ENCODE assay signal across 9 mouse cellular contexts in the genomic region with DNA sequence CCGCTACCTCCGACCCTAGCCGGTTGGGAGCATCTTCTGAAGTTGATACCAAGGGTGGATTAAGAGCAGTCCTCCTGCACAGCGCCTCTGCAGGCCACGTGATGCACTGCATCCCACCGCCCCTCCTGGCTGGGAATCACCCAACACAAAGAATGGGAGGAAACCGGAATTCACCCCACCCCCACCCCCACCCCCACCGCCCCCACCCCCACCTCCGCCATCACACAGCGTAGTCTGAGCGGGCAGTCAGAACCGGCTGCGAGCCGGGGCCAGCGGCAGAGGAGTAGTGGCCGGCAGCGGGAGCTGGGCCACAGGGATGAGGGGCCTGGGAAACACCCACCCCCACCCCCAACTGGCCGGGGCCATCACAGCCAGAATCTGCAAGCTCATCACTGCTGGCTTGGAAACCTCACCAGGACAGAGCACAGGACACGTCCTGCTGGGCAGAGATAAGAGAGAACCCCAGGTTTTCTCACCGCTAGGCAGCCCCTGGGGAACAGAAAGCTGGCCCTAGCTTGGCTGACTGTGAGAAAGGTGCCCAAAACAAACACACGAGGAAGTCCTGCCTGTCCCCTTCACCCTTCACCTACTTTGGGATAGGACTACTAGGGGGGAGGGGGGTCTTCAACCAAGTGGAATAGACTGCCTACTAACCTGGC.
DNase-seq lines count a peak whose midpoint lies in the region; ATAC-seq and TF ChIP-seq lines count a peak whose summit lies in the region.
"Had no signal": no experiment of that assay in that cellular context is flagged by ENCODE, and none has a peak within 500 bp of the region (broad histone marks: within the 10 kb centered on the region; RNA-seq: fewer than 3 reads in every experiment).

No protein-coding gene starts in this region.

- TF ChIP-seq POLR2A in liver, adult 2 months (IDR thresholded peaks at IDR 0.05; ENCODE audit: extremely low read depth, insufficient read depth, low read length), result no peak
- TF ChIP-seq POLR2A in testis, adult 2 months (IDR thresholded peaks at IDR 0.05; ENCODE audit: control insufficient read depth, low read depth, low read length), result no peak

- H3K27me3 ChIP-seq in intestine, embryonic 16.5 days (replicated peaks; ENCODE audit: control insufficient read depth, insufficient read depth, low read length), result 0 out of 2 replicates have a peak, but pooled peaks cover 7% of the 10 kb centered on the region
- no peaks in the 10 kb centered on the region for H3K27me3 ChIP-seq in liver, adult 2 months (ENCODE audit: control insufficient read depth, insufficient read depth, low read length)
- H3K27me3 ChIP-seq in testis, adult 2 months (ENCODE audit: control insufficient read depth, insufficient read depth, low read length), result no peaks in the 10 kb centered on the region
- H3K27me3 ChIP-seq: Patski had no signal

- no peaks in the 10 kb centered on the region for H3K36me3 ChIP-seq in intestine, embryonic 16.5 days (ENCODE audit: control insufficient read depth, insufficient read depth, low read length)
- no peaks in the 10 kb centered on the region for H3K36me3 ChIP-seq in liver, adult 2 months (ENCODE audit: control insufficient read depth, insufficient read depth, low read length)
- no peaks in the 10 kb centered on the region for H3K36me3 ChIP-seq in testis, adult 2 months (ENCODE audit: control insufficient read depth, insufficient read depth, low read length)

- H3K4me1 ChIP-seq in intestine, embryonic 16.5 days (ENCODE audit: control insufficient read depth, insufficient read depth, low read length), result peaks cover 12% of the 10 kb centered on the region
- H3K4me1 ChIP-seq in liver, adult 2 months (ENCODE audit: control insufficient read depth, insufficient read depth, low read length), result peaks cover 5% of the 10 kb centered on the region; the same call in 1 of the 2 replicates
- H3K4me1 ChIP-seq in testis, adult 2 months (ENCODE audit: control insufficient read depth, insufficient read depth, low read length), result peaks cover 8% of the 10 kb centered on the region

- peak; percentile 33 for ATAC-seq in granulocyte monocyte progenitor cell, adult 5-6 weeks (replicated peaks; ENCODE audit: poor library complexity, severe bottlenecking)
- ATAC-seq in intestine, embryonic 16.5 days, result peak; percentile 41; the same call in 1 of the 2 replicates
- ATAC-seq: Patski had no signal

- no peak overlapping the region for H3K4me3 ChIP-seq in layer of hippocampus, adult 2 months
- H3K4me3 ChIP-seq in intestine, embryonic 16.5 days (ENCODE audit: low read length), result peak overlapping the region; percentile 28; the same call in 1 of the 2 replicates
- H3K4me3 ChIP-seq in liver, adult 2 months (ENCODE audit: insufficient read depth, low read depth, low read length), result no peak overlapping the region; the same call in 1 of the 2 replicates
- H3K4me3 ChIP-seq in testis, adult 2 months (ENCODE audit: control insufficient read depth, low read depth, low read length), result 0 out of 2 replicates have a peak overlapping the region, but pooled peaks have one; percentile 10

- DNase-seq in layer of hippocampus, adult 2 months (ENCODE audit: low spot score in 2 of 2), result peak in 1 of 2 experiments; percentile 67
- no peak for DNase-seq in layer of hippocampus, adult 8-10 months (ENCODE audit: low spot score in 2 of 2)
- DNase-seq in embryo, embryonic 11 days, result peak; percentile 87
- no peak for DNase-seq in liver, adult 2 months (ENCODE audit: extremely low read depth, low read depth, low spot score)
- DNase-seq in naive thymus-derived CD4-positive, alpha-beta T cell, adult 2 months (ENCODE audit: low read depth), result peak; percentile 15

- WGBS in intestine, embryonic 16.5 days, result 4% methylated on average over 15 of the region's 21 CpGs
- 4% methylated on average over 21 of the region's 21 CpGs for WGBS in liver, adult 2 months

- peak overlapping the region; percentile 42; the same call in 1 of the 2 replicates for H3K9ac ChIP-seq in intestine, embryonic 16.5 days (ENCODE audit: low read depth, low read length)
- H3K9ac ChIP-seq in liver, adult 2 months (ENCODE audit: low read depth, low read length), result no peak overlapping the region

- H3K27ac ChIP-seq in layer of hippocampus, adult 2 months, result no peak overlapping the region
- no peak overlapping the region for H3K27ac ChIP-seq in intestine, embryonic 16.5 days (ENCODE audit: low read length)
- H3K27ac ChIP-seq in liver, adult 2 months (replicated peaks; ENCODE audit: insufficient read depth, low read depth, low read length), result no peak overlapping the region
- H3K27ac ChIP-seq in testis, adult 2 months (ENCODE audit: control insufficient read depth, insufficient read depth, low read depth, low read length), result no peak overlapping the region

- no peaks in the 10 kb centered on the region for H3K79me2 ChIP-seq in liver, adult 2 months (ENCODE audit: control insufficient read depth, insufficient read depth, low read length)

- H3K4me2 ChIP-seq in intestine, embryonic 16.5 days (ENCODE audit: low read depth, low read length), result peak overlapping the region; percentile 45

- peak; percentile 79 for TF ChIP-seq CTCF in layer of hippocampus, adult 2 months (conservative IDR thresholded peaks at IDR 0.05)
- TF ChIP-seq CTCF in liver, adult 2 months (IDR thresholded peaks at IDR 0.05; ENCODE audit: low read depth, low read length), result peak; percentile 91
- TF ChIP-seq CTCF in testis, adult 2 months (IDR thresholded peaks at IDR 0.05; ENCODE audit: control insufficient read depth, insufficient read depth, insufficient replicate concordance, low read depth, low read length), result peak; percentile 88; the same call in 1 of the 2 replicates

- H3K9me3 ChIP-seq in intestine, embryonic 16.5 days (ENCODE audit: control insufficient read depth, low read length), result no peaks in the 10 kb centered on the region

Comparison
In these comparisons a context has a peak if more than half of its experiments do, and no peak if none do; other contexts are left out.
1. DNase-seq: peak in embryo, embryonic 11 days (single experiment) and naive thymus-derived CD4-positive, alpha-beta T cell, adult 2 months (single experiment); none in layer of hippocampus, adult 8-10 months (0 of 2) and liver, adult 2 months (single experiment).
2. H3K4me3 ChIP-seq: peak in intestine, embryonic 16.5 days (single experiment) and testis, adult 2 months (single experiment); none in layer of hippocampus, adult 2 months (single experiment) and liver, adult 2 months (single experiment).
3. Peak in every context shown above with its lines, with median percentiles within 50 percentile points of each other: CTCF ChIP-seq.